Mouse (Mus musculus) G1E (cell line): ENCODE measurements at regions not wholly inside any gene's neighbourhood (a gene's known extent, or its start where the extent isn't known, plus 50 kb on each side); places are given as distances from the start of the nearest gene placed in this dataset.

Source experiments
- ATAC-seq: 2 replicates; pipeline ENCODE4 v1.8.0; 2016; ENCODE audit warnings: mild to moderate bottlenecking; ENCODE audit not compliant: insufficient number of reproducible peaks, poor library complexity, low FRiP score, severe bottlenecking; ENCODE audit errors: extremely low read depth
- DNase-seq: peaks from one replicate; pipeline ENCODE4 v3.0.0; 2012; ENCODE audit warnings: low spot score
- H3K27me3 ChIP-seq: 2 replicates; pipeline ENCODE4 v1.6.1; 2012; ENCODE audit warnings: mild to moderate bottlenecking, low read length, inconsistent platforms; ENCODE audit not compliant: insufficient read depth
- H3K36me3 ChIP-seq: replicated peaks from 2 replicates; pipeline ENCODE3; 2012; ENCODE audit warnings: mild to moderate bottlenecking, inconsistent platforms
- H3K4me1 ChIP-seq: 2 replicates; pipeline ENCODE4 v1.6.1; 2012; ENCODE audit warnings: low read depth, low read length, inconsistent platforms, mixed read lengths; ENCODE audit not compliant: insufficient read depth
- H3K4me3 ChIP-seq: 2 replicates; pipeline ENCODE4 v1.5.1; 2012; ENCODE audit warnings: low read depth, mild to moderate bottlenecking, inconsistent platforms, low read length, moderate library complexity, mixed read lengths
- H3K9me3 ChIP-seq: replicated peaks from 2 replicates; pipeline ENCODE4 v1.6.1; 2012; ENCODE audit warnings: inconsistent platforms
- CTCF ChIP-seq: IDR thresholded peaks from 2 replicates; pipeline ENCODE4 v1.5.1; 2012; ENCODE audit warnings: low read depth, low read length, inconsistent platforms, mixed read lengths
- GATA1 ChIP-seq: IDR thresholded peaks from 2 replicates; pipeline ENCODE4 v1.6.1; 2012; ENCODE audit warnings: borderline replicate concordance, low read length, inconsistent platforms, mixed read lengths
- GATA2 ChIP-seq: IDR thresholded peaks from 2 replicates; pipeline ENCODE4 v1.6.1; 2012; ENCODE audit warnings: low read depth, low read length, inconsistent platforms, borderline replicate concordance
- POLR2AphosphoS5 ChIP-seq: IDR thresholded peaks from 2 replicates; pipeline ENCODE4 v1.6.1; 2012; ENCODE audit warnings: low read depth, low read length, inconsistent platforms; ENCODE audit not compliant: insufficient replicate concordance
- TAL1 ChIP-seq: conservative IDR thresholded peaks from 2 replicates; pipeline ENCODE4 v1.6.1; 2012; ENCODE audit warnings: low read depth, low read length, inconsistent platforms, mixed read lengths

DNA sequence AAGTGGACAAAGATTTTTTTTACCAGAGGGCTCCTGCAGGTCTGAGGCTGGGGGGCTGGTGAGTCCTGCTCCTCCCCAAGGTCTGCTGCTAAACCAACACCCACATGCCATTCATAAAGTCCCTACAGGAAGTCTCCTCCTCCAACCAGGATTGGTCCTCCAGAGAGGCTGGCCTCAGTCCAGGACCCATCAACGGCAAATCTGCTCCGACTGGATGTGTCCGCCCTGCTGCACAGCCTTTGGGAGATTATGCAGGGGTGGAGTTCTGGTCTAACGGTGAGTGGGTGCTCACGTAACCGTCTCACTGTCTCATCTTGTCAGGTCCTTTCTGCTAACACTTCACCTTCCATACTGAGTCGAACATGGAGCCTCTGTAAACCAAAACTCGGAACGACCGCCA is 64.4 kb upstream of the Ankrd34c start:
- DNase-seq (no peak), ATAC-seq (no peak)
- Histone ChIP-seq H3K9me3 (peaks cover 61% of the 10 kb centered on the region), H3K36me3 (no peaks in the 10 kb centered on the region), H3K27me3 (no peaks in the 10 kb centered on the region; the same call in 1 of the 2 replicates), H3K4me3 (no peak overlapping the region), H3K4me1 (no peaks in the 10 kb centered on the region)
- TF ChIP-seq CTCF (no peak), GATA2 (no peak), GATA1 (no peak), POLR2AphosphoS5 (no peak)

DNA sequence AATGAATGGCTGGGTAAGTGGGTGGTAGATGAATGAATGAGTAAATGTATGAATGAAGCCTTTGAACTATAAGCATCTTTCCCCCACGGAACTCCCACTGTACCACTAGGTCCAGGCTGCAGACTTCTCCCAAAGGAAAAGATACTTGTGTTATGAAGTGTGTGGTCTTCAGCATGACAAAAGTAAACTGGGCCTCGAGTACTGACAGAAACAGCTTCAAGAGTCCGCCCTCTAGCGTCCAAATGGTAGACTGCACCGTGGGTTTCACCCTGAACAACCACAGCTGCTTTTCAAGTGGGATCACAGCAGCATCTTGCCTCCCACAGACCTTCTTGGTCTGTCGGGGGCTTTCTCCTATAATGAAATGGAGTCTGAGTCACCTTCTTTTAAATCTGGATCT is 54.7 kb upstream of the Ankrd34c start:
- no peak for DNase-seq

DNA sequence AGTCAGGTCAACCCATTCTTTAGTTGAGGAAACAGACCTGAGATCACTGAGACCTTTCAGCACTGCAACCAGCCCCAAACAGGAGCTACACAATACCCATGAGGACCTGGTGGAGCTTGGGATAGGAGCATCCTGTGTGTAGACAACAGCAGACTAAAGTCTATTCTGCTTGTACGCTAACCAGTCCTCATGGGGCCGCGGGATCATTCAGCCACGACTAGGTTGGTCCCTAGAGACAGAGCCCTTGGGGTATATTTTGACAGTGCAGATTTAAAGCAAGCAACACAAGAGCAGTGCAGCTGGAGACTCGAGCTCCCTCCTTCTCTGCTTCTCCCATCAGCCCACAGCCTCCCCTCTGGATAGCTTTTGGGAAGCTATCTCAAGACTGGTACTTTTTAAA is 51.7 kb upstream of the Ankrd34c start:
- ATAC-seq (no peak), DNase-seq (no peak)
- Histone ChIP-seq H3K9me3 (peaks cover 25% of the 10 kb centered on the region), H3K36me3 (no peaks in the 10 kb centered on the region), H3K4me3 (no peak overlapping the region), H3K27me3 (no peaks in the 10 kb centered on the region), H3K4me1 (no peaks in the 10 kb centered on the region)
- TF ChIP-seq CTCF (no peak), GATA2 (no peak), POLR2AphosphoS5 (no peak), GATA1 (no peak)

More for the DNA sequence above, 54.7 kb upstream of the Ankrd34c start:
- Histone ChIP-seq H3K4me1 (no peaks in the 10 kb centered on the region), H3K9me3 (peaks cover 28% of the 10 kb centered on the region), H3K36me3 (no peaks in the 10 kb centered on the region), H3K27me3 (no peaks in the 10 kb centered on the region), H3K4me3 (no peak overlapping the region)
- no peak for ATAC-seq
- TF ChIP-seq CTCF (peak; percentile 69; the same call in 1 of the 2 replicates), GATA1 (no peak), POLR2AphosphoS5 (no peak)

DNA sequence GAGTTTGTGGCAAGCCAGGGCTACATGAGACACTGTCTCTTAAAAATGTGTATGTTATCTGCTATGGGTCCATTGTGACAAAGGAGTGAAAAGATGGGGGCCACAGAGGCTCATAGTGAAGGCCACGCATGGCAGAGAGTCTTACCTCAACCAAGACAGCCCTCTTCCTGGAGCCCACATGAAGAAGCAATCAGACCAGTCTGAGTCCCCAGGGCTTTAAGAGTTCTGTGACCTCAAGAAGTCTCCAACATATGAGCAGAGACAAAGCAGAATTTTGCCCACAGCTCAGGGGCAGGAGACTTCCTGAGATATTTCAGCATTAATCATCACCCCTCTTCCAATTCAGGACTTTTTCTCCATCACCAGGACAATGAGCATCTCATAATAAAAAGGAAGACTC is 50.4 kb upstream of the Ankrd34c start:
- no peak for ATAC-seq
- DNase-seq: no peak

More for the DNA sequence above, 50.4 kb upstream of the Ankrd34c start:
- Histone ChIP-seq H3K9me3 (peaks cover 31% of the 10 kb centered on the region), H3K36me3 (no peaks in the 10 kb centered on the region), H3K27me3 (no peaks in the 10 kb centered on the region), H3K4me3 (no peak overlapping the region), H3K4me1 (no peaks in the 10 kb centered on the region)
- no peak for TF ChIP-seq GATA2
- TF ChIP-seq GATA1: no peak
- TF ChIP-seq TAL1: no peak
- TF ChIP-seq CTCF: no peak
- TF ChIP-seq POLR2AphosphoS5: no peak
